Mouse (Mus musculus) fat pad, adult 2 months (tissue): ENCODE measurements around the gene Tbpl2.
A peak's percentile ranks its signal among the peaks of the same experiment; 100 is the strongest.

Experiments
- DNase-seq: peaks from one replicate; pipeline ENCODE4 v3.0.0-alpha.2; 2011; ENCODE audit warnings: low read depth, low spot score; ENCODE audit errors: extremely low read depth

Gene Tbpl2

GRCm38 (mm10) chr2:24096495-24096894 is at the start of gene Tbpl2:
Gene Tbpl2 (minus strand): TSS chr2:24096595.
- DNase-seq, result no peak

DNA sequence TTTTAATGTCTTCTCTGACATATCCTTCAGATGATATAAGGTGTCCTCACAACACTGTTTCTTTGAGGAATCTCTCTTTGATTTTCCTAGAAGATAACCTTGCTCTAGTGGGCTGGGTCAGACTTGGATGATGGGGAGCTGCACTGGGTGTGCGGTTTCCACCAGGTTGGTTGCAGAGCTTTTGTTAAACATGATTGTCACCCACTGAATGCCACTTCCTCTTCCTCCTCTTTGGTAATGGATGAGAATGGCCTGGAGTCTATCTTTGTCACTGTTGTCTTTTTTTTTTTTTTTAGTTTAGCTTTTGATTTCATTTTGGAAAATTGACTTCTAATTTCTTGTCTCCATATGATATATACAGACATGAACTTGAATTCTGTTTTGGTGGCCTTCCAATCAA is 38.0 kb upstream of the Tbpl2 start:
- no peak for DNase-seq

DNA sequence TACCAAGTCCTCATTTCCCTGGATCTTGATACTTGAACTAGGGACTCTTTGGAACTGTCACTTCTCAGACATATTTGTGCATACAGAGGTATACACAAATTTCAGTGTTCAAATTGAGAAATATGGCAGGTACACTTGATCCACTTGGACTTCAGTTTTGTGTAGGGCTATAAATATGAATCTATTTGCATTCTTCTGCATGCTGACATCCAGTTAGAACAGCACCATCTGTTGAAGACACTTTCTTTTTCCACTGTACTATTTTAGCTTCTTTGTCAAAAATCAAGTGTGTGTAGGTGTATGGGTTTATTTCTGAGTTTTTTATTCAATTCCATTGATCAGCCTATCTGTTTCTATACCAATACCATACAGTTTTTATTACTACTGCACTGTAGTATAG is 12.7 kb upstream of the Tbpl2 start:
- no peak for DNase-seq

GRCm38 (mm10) chr2:24103619-24104289 is 7.4 kb upstream of the Tbpl2 start:
- DNase-seq, result peak; percentile 1

DNA sequence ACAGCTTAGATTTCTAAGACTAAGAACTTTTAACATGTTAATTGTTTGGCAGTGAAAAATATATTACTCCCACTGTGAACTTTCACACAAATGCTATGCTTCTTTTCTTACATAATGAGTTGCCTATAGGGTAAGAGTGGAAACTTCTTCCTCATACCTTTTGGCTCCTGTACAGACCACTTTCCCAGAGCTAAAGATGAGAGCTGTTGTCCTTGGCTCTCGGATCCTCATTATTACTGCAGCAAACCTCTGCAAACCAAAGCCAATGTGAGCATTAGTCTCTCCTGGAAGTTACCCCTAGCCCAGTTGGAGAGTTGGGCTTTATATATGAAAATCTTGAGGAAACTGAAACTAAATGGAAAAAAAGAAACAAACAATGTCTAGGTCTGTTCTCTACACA is 5.5 kb downstream of the Tbpl2 start:
- peak; percentile 76 for DNase-seq

- DNase-seq, result no peak
Measured at GRCm38 (mm10) chr2:24050459-24050858, 45.9 kb downstream of the Tbpl2 start.

- DNase-seq, result no peak
Measured at GRCm38 (mm10) chr2:24049344-24049990, 46.9 kb downstream of the Tbpl2 start, which contains the start of gene Hnmt. Gene Hnmt (minus strand): TSS chr2:24049394.

GRCm38 (mm10) chr2:24048480-24049097 is 47.8 kb downstream of the Tbpl2 start:
- DNase-seq, result no peak

GRCm38 (mm10) chr2:24047551-24048479 is 48.6 kb downstream of the Tbpl2 start:
- no peak for DNase-seq

DNA sequence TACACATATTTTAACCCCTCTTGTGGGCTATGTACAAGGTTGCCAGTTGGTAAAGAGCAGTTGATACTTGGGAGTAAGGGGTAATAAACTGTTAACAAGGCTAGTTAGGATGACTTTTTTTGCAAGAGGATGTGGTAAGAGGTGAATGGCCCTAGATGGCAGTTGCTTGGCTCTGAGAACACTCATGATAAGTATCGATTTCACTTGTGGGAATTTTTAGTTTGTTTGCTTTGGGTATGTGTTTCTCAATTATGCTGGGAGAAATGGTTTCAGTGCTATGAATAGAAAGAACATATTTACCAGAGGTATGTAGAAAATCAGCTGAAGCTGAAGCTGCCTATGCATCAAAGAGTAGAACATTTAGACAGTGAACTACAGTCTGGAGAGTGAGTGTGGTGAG is 53.5 kb downstream of the Tbpl2 start:
- no peak for DNase-seq

GRCm38 (mm10) chr2:24040531-24040930 is 55.9 kb downstream of the Tbpl2 start:
- DNase-seq, result no peak
